Mouse (Mus musculus) bone marrow macrophage, adult 2 months (primary cell): Measurements from ENCODE around the gene Cers1. TPM values are rescaled to one million over a fixed set of nuclear protein-coding genes. Genes with fewer than 3 reads are reported as not detected.
A peak's percentile ranks its signal among the peaks of the same experiment; 100 is the strongest.

ENCODE experiments used
- H3K27ac ChIP-seq: 2 replicates; pipeline ENCODE4 v1.5.1; 2012; ENCODE audit warnings: low read depth, low read length; ENCODE audit not compliant: insufficient read depth
- H3K4me1 ChIP-seq: 2 replicates; pipeline ENCODE4 v1.6.1; 2012; ENCODE audit warnings: low read length; ENCODE audit not compliant: control insufficient read depth, insufficient read depth
- H3K4me3 ChIP-seq: 2 replicates; pipeline ENCODE4 v1.5.1; 2012; ENCODE audit warnings: mild to moderate bottlenecking, low read length, moderate library complexity; ENCODE audit not compliant: insufficient read depth
- CTCF ChIP-seq: IDR thresholded peaks from 2 replicates; pipeline ENCODE4 v1.5.1; 2012; ENCODE audit warnings: low read depth, mild to moderate bottlenecking, low read length, moderate library complexity
- POLR2A ChIP-seq: IDR thresholded peaks from 2 replicates; pipeline ENCODE4 v1.6.1; 2012; ENCODE audit warnings: mild to moderate bottlenecking, low read depth, low read length, borderline replicate concordance
- polyA plus RNA-seq: library from polyadenylated mRNA; stranded (reverse); fragments of >200 nt; gene quantifications from 2 replicates; pipeline ENCODE4 v1.2.4, GENCODE M21; 2012; ENCODE audit not compliant: missing spikeins, insufficient read depth, insufficient read length

Cers1 gene
- not detected in 2 replicates for polyA plus RNA-seq

GRCm38 (mm10) chr8:70315624-70316510 lies at the start of gene Cers1:
Cers1 (plus strand) TSS chr8:70315775.
- no peaks in the 10 kb centered on the region for H3K4me1 ChIP-seq
- peak within 1 kb of the TSS; percentile 64 for H3K4me3 ChIP-seq
- H3K27ac ChIP-seq: no peak within 1 kb of the TSS
- TF ChIP-seq POLR2A: no peak
- no peak for TF ChIP-seq CTCF

GRCm38 (mm10) chr8:70267674-70268073 lies 47.9 kb upstream of the Cers1 start:
- peaks cover 45% of the 10 kb centered on the region for H3K4me1 ChIP-seq
- H3K27ac ChIP-seq: no peak overlapping the region
- H3K4me3 ChIP-seq: no peak overlapping the region
- TF ChIP-seq POLR2A (no peak), CTCF (no peak)

GRCm38 (mm10) chr8:70268311-70268710 lies 47.3 kb upstream of the Cers1 start:
- no peak overlapping the region for H3K4me3 ChIP-seq
- peak overlapping the region; percentile 73 for H3K27ac ChIP-seq
- TF ChIP-seq CTCF: no peak
- no peak for TF ChIP-seq POLR2A
- H3K4me1 ChIP-seq: peaks cover 51% of the 10 kb centered on the region

GRCm38 (mm10) chr8:70268799-70269565 lies 46.6 kb upstream of the Cers1 start:
- Histone ChIP-seq H3K27ac (peak overlapping the region; percentile 73), H3K4me3 (no peak overlapping the region), H3K4me1 (peaks cover 53% of the 10 kb centered on the region)
- no peak for TF ChIP-seq POLR2A
- peak; percentile 75 for TF ChIP-seq CTCF

GRCm38 (mm10) chr8:70272949-70273348 lies 42.6 kb upstream of the Cers1 start:
- H3K4me3 ChIP-seq: no peak overlapping the region
- TF ChIP-seq CTCF (no peak), POLR2A (no peak)

GRCm38 (mm10) chr8:70274350-70274749 lies 41.2 kb upstream of the Cers1 start:
- H3K27ac ChIP-seq: no peak overlapping the region
- TF ChIP-seq POLR2A (no peak), CTCF (no peak)
- H3K4me3 ChIP-seq: no peak overlapping the region
- peaks cover 32% of the 10 kb centered on the region for H3K4me1 ChIP-seq

More at GRCm38 (mm10) chr8:70272949-70273348, 42.6 kb upstream of the Cers1 start:
- Histone ChIP-seq H3K4me1 (peaks cover 41% of the 10 kb centered on the region), H3K27ac (peak overlapping the region; percentile 12)

GRCm38 (mm10) chr8:70276476-70276875 lies 39.1 kb upstream of the Cers1 start:
- no peak for TF ChIP-seq CTCF
- no peak for TF ChIP-seq POLR2A
- Histone ChIP-seq H3K27ac (no peak overlapping the region), H3K4me3 (no peak overlapping the region), H3K4me1 (peaks cover 24% of the 10 kb centered on the region)

- TF ChIP-seq CTCF: no peak
- TF ChIP-seq POLR2A: no peak
- Histone ChIP-seq H3K4me3 (no peak overlapping the region), H3K4me1 (peaks cover 13% of the 10 kb centered on the region), H3K27ac (no peak overlapping the region)
These were observed 37.4 kb upstream of the Cers1 start for GRCm38 (mm10) chr8:70278175-70278574.

- no peak overlapping the region for H3K4me3 ChIP-seq
- peaks cover 10% of the 10 kb centered on the region for H3K4me1 ChIP-seq
- TF ChIP-seq POLR2A (no peak), CTCF (no peak)
- H3K27ac ChIP-seq: no peak overlapping the region
These were observed 36.3 kb upstream of the Cers1 start for GRCm38 (mm10) chr8:70279266-70279665.
